Mouse (Mus musculus): ENCODE measurements around the gene Ryr3. TPM values are rescaled to one million over a fixed set of nuclear protein-coding genes. Genes with fewer than 3 reads are reported as not detected.

Gene Ryr3
- polyA plus RNA-seq, 1 experiment, result 12.4 TPM

- DNase-seq (ENCODE audit: low read depth), result peak; percentile 75
- TF ChIP-seq POLR2A (IDR thresholded peaks at IDR 0.05; ENCODE audit: borderline replicate concordance, extremely low read depth, insufficient read depth, insufficient read length, poor library complexity, severe bottlenecking) (no peak), CTCF (IDR thresholded peaks at IDR 0.05; ENCODE audit: borderline replicate concordance, extremely low read depth, insufficient read depth, insufficient read length) (no peak)
These were observed 623.1 kb downstream of the Ryr3 start for GRCm38 (mm10) chr2:112593781-112594180.

- TF ChIP-seq CTCF (IDR thresholded peaks at IDR 0.05; ENCODE audit: borderline replicate concordance, extremely low read depth, insufficient read depth, insufficient read length), result no peak
- DNase-seq (ENCODE audit: low read depth), result no peak
These were observed 623.6 kb downstream of the Ryr3 start for GRCm38 (mm10) chr2:112593322-112593721.

DNA sequence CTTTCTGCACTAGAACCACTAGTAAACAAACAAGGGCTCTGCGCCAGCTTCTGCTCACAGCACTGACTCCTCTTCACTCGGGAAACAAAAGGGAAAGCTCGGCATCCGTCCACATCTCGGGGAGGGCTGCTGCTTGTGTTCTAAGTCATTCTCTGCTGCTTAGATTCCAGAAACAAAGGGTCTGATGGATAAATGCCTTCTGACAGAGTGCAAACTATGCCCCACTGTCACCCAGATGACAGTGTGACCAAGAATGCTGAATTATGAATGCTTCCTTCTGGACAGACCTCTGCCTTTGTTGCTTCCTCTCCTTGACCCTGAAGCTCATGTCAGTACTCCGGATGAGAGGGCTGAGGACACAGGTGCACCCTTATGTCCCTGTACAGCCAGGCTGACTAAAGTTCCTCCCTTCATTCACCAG, 625.4 kb downstream of the Ryr3 start:
- peak; percentile 79 for DNase-seq (ENCODE audit: low read depth)
- TF ChIP-seq POLR2A (IDR thresholded peaks at IDR 0.05; ENCODE audit: borderline replicate concordance, extremely low read depth, insufficient read depth, insufficient read length, poor library complexity, severe bottlenecking) (no peak), CTCF (IDR thresholded peaks at IDR 0.05; ENCODE audit: borderline replicate concordance, extremely low read depth, insufficient read depth, insufficient read length) (no peak)

DNA sequence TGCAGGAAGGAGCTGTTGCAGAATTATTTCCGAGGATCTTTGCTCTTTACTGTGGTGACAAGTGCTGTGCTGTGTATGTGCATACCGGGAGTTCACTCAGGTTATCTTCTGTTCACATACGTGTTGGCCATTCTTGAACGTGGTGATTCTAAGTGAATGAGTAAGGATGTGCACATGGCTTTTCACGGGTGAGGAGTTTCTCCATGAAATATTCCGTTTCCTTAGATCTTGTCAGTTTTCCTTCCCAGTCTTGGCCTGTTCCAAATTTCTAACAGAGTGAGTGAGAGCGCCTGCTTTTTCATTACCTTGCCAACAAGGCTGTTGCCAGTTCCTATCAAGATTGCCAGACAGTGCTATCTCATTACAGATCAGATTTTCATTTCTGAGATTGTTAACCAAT, 625.9 kb downstream of the Ryr3 start:
- peak; percentile 73 for DNase-seq (ENCODE audit: low read depth)
- TF ChIP-seq CTCF (IDR thresholded peaks at IDR 0.05; ENCODE audit: borderline replicate concordance, extremely low read depth, insufficient read depth, insufficient read length), result no peak
- TF ChIP-seq POLR2A (IDR thresholded peaks at IDR 0.05; ENCODE audit: borderline replicate concordance, extremely low read depth, insufficient read depth, insufficient read length, poor library complexity, severe bottlenecking), result no peak

Other genes starting within 250 kb of the Ryr3 start
- gene Tmco5b, start 68.6 kb upstream of the Ryr3 start, polyA plus RNA-seq (2012; rRNA removed), result not detected in 2 replicates
- 0.21 and 0.37 TPM in 2 replicates for gene Fmn1, start 110.6 kb upstream of the Ryr3 start, polyA plus RNA-seq (2012; rRNA removed)

Measured in brain, embryonic 14.5 days (tissue).